Mouse (Mus musculus): ENCODE data around the gene Apol7a.

Gene Apol7a

GRCm38 (mm10) chr15:77370588-77370987 is 28.3 kb downstream of the Apol7a start:
- no peak for DNase-seq

- no peak for DNase-seq
Observed at GRCm38 (mm10) chr15:77369981-77370380, 28.9 kb downstream of the Apol7a start.

- no peak for DNase-seq
Observed at GRCm38 (mm10) chr15:77368818-77369320, 30.0 kb downstream of the Apol7a start.

GRCm38 (mm10) chr15:77368148-77368547 is 30.8 kb downstream of the Apol7a start:
- DNase-seq, result peak; percentile 96

GRCm38 (mm10) chr15:77367504-77367903 is 31.4 kb downstream of the Apol7a start:
- DNase-seq, result no peak

- peak; percentile 85 for DNase-seq
Observed at GRCm38 (mm10) chr15:77366706-77367484, 32.0 kb downstream of the Apol7a start.

- no peak for DNase-seq
Observed at GRCm38 (mm10) chr15:77365700-77366570, 33.0 kb downstream of the Apol7a start.

GRCm38 (mm10) chr15:77364026-77364425 is 34.9 kb downstream of the Apol7a start:
- peak; percentile 90 for DNase-seq

GRCm38 (mm10) chr15:77363578-77363977 is 35.3 kb downstream of the Apol7a start:
- no peak for DNase-seq

GRCm38 (mm10) chr15:77362952-77363351 is 36.0 kb downstream of the Apol7a start:
- DNase-seq, result no peak

GRCm38 (mm10) chr15:77359905-77360304 is 39.0 kb downstream of the Apol7a start:
- DNase-seq, result no peak

GRCm38 (mm10) chr15:77359486-77359885 is 39.4 kb downstream of the Apol7a start:
- no peak for DNase-seq

GRCm38 (mm10) chr15:77359084-77359483 is 39.8 kb downstream of the Apol7a start:
- DNase-seq, result no peak

GRCm38 (mm10) chr15:77358320-77359040 is 40.4 kb downstream of the Apol7a start:
- DNase-seq, result peak; percentile 92

GRCm38 (mm10) chr15:77356248-77356810 is 42.6 kb downstream of the Apol7a start:
- peak; percentile 79 for DNase-seq

GRCm38 (mm10) chr15:77354848-77355551 is 43.9 kb downstream of the Apol7a start:
- DNase-seq, result no peak

- DNase-seq, result no peak
Observed at GRCm38 (mm10) chr15:77354496-77354847, 44.4 kb downstream of the Apol7a start.

GRCm38 (mm10) chr15:77353764-77354163 is 45.1 kb downstream of the Apol7a start:
- no peak for DNase-seq

- DNase-seq, result no peak
Observed at GRCm38 (mm10) chr15:77352863-77353262, 46.0 kb downstream of the Apol7a start.

- no peak for DNase-seq
Observed at GRCm38 (mm10) chr15:77350117-77350516, 48.8 kb downstream of the Apol7a start.

GRCm38 (mm10) chr15:77348146-77348545 is 50.8 kb downstream of the Apol7a start:
- no peak for DNase-seq
